Mouse (Mus musculus) embryonic fibroblast, embryonic 13.5 days (primary cell): ENCODE data around the gene Nap1l1.

Experiments
- CTCF ChIP-seq: IDR thresholded peaks from 2 replicates; pipeline ENCODE4 v1.5.1; 2011; ENCODE audit warnings: mild to moderate bottlenecking, control low read depth, low read length, moderate library complexity, borderline replicate concordance; ENCODE audit not compliant: insufficient read depth
- POLR2A ChIP-seq: IDR thresholded peaks from 2 replicates; pipeline ENCODE4 v1.6.1; 2011; ENCODE audit warnings: low read depth, mild to moderate bottlenecking, control low read depth, low read length, moderate library complexity

GRCm38 (mm10) chr10:111544311-111544710, 71.3 kb downstream of the Nap1l1 start:
- TF ChIP-seq POLR2A, result no peak
- no peak for TF ChIP-seq CTCF
